Mouse (Mus musculus) MEL (cell line): ENCODE measurements around the gene Ndufs4.

Experiments
- BHLHE40 ChIP-seq: IDR thresholded peaks from 2 replicates; pipeline ENCODE4 v1.6.1; 2012; ENCODE audit warnings: low read depth, mild to moderate bottlenecking, inconsistent platforms, low read length, improper control_type of control experiment, borderline replicate concordance
- CTCF ChIP-seq, 3 experiments: IDR thresholded peaks in 2 of 3; conservative IDR thresholded peaks in 1 of 3; 2 replicates each; pipeline ENCODE4 v1.5.1; 2011 to 2012; ENCODE audit warnings: low read length in 3 of 3, low read depth in 2 of 3, mild to moderate bottlenecking in 2 of 3, improper control_type of control experiment in 1 of 3, inconsistent platforms in 1 of 3, mixed read lengths in 1 of 3, moderate library complexity in 1 of 3; ENCODE audit not compliant: control insufficient read depth in 1 of 3, insufficient read depth in 1 of 3, poor library complexity in 1 of 3, severe bottlenecking in 1 of 3
- ELF1 ChIP-seq: IDR thresholded peaks from 2 replicates; pipeline ENCODE4 v1.6.1; 2014; ENCODE audit warnings: low read depth, mild to moderate bottlenecking, inconsistent platforms, low read length, improper control_type of control experiment, moderate library complexity
- EP300 ChIP-seq, 2 experiments: IDR thresholded peaks; 2 replicates each; pipeline ENCODE4 v1.6.1; 2011; ENCODE audit warnings: improper control_type of control experiment in 2 of 2, low read length in 2 of 2, low read depth in 1 of 2, mild to moderate bottlenecking in 1 of 2
- ETS1 ChIP-seq: IDR thresholded peaks from 2 replicates; pipeline ENCODE4 v1.6.1; 2012; ENCODE audit warnings: low read depth, mild to moderate bottlenecking, inconsistent platforms, low read length, improper control_type of control experiment, moderate library complexity
- GATA1 ChIP-seq: IDR thresholded peaks from 2 replicates; pipeline ENCODE4 v1.6.1; 2011; ENCODE audit warnings: low read depth, low read length, improper control_type of control experiment
- MYB ChIP-seq: IDR thresholded peaks from 2 replicates; pipeline ENCODE4 v1.6.1; 2011; ENCODE audit warnings: mild to moderate bottlenecking, low read depth, low read length, improper control_type of control experiment
- MYC ChIP-seq: IDR thresholded peaks from 2 replicates; pipeline ENCODE4 v1.6.1; 2011; ENCODE audit warnings: low read depth, mild to moderate bottlenecking, low read length, improper control_type of control experiment, moderate library complexity
- POLR2A ChIP-seq, 2 experiments: IDR thresholded peaks; 2 replicates each; pipeline ENCODE4 v1.6.1; 2011 to 2012; ENCODE audit warnings: low read length in 2 of 2, mild to moderate bottlenecking in 2 of 2, control low read depth in 1 of 2, improper control_type of control experiment in 1 of 2, low read depth in 1 of 2, moderate library complexity in 1 of 2; ENCODE audit not compliant: control insufficient read depth in 1 of 2, insufficient read depth in 1 of 2, poor library complexity in 1 of 2
- RCOR1 ChIP-seq: IDR thresholded peaks from 2 replicates; pipeline ENCODE4 v1.6.1; 2012; ENCODE audit warnings: low read depth, mild to moderate bottlenecking, inconsistent platforms, low read length, improper control_type of control experiment
- SIN3A ChIP-seq: IDR thresholded peaks from 2 replicates; pipeline ENCODE4 v1.6.1; 2012; ENCODE audit warnings: low read length, improper control_type of control experiment, inconsistent platforms
- TBP ChIP-seq: IDR thresholded peaks from 2 replicates; pipeline ENCODE4 v1.8.0; 2011; ENCODE audit warnings: low read depth, low read length, improper control_type of control experiment
- ZKSCAN1 ChIP-seq: IDR thresholded peaks from 2 replicates; pipeline ENCODE4 v1.6.1; 2012; ENCODE audit warnings: low read depth, mild to moderate bottlenecking, inconsistent platforms, low read length, improper control_type of control experiment, moderate library complexity

DNA sequence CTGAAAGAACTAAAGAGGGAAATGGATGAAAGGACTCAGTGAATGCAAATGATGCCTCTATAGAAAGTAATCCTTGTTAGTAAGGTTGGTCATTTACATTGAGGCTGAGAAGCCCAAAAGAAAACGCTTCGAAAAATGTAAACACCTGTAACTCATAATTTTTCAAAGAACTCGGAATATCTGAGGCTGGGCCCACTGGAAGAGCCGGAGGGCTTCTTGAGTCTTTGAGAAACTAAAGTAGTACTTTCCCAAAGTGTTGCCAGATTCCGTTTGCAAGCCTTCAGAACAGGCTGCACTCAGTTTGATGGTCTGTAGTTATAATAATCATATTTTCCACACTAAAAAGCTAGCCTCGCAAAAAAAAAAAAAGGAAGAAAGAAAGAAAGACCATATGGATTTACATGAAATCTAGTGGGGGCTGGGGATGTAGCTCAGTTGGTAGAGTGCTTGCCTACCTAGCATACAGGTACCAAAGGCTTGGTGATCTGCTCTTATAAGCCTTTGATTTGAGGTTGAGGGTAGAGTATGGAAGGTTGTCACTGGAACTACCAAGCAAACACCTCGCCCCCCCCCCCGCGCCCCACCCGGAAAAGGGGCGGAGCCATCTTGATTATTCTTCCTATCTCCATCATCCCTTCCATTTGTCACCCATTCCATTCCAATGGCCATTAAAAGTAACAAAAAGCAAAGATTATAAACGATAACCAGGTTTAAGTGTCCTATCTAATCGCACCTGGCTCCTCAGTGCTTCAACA, at the start of gene Ndufs4:
- no peak for TF ChIP-seq POLR2A (IDR thresholded peaks at IDR 0.05; ENCODE audit: control insufficient read depth in 1 of 2, insufficient read depth in 1 of 2, low read depth in 1 of 2, low read length in 2 of 2, poor library complexity in 1 of 2)
- TF ChIP-seq CTCF (IDR thresholded peaks at IDR 0.05 in 2 of 3, conservative IDR thresholded peaks at IDR 0.05 in 1 of 3; ENCODE audit: control insufficient read depth in 1 of 3, insufficient read depth in 1 of 3, low read depth in 2 of 3, low read length in 3 of 3, poor library complexity in 1 of 3, severe bottlenecking in 1 of 3): no peak
- no peak for TF ChIP-seq BHLHE40
- no peak for TF ChIP-seq EP300 (IDR thresholded peaks at IDR 0.05; ENCODE audit: low read depth in 1 of 2, low read length in 2 of 2)
- TF ChIP-seq MYB: no peak
- TF ChIP-seq RCOR1: no peak
- TF ChIP-seq TBP: no peak
- TF ChIP-seq ELF1: no peak
- TF ChIP-seq SIN3A: no peak
- no peak for TF ChIP-seq ETS1
- TF ChIP-seq ZKSCAN1: no peak
- no peak for TF ChIP-seq GATA1
- no peak for TF ChIP-seq MYC
